Mouse (Mus musculus) embryo, embryonic 11.5 days (tissue): ENCODE measurements around the gene Gm10666.
"Not testable (repeated sequence)": the region's sequence is repeated elsewhere in the genome, so short reads cannot be mapped to it uniquely, and the experiment has no call there.

Experiments
- DNase-seq: peaks from one replicate; pipeline ENCODE4 v3.0.0-alpha.2; 2012; ENCODE audit warnings: low read depth, low spot score

The Gm10666 gene

GRCm38 (mm10) chr7:22134641-22135040, at the start of gene Gm10666:
Gene Gm10666, minus strand, starts transcription at chr7:22134741.
- not testable (repeated sequence) for DNase-seq

- not testable (repeated sequence) for DNase-seq
These were observed 29.4 kb upstream of the Gm10666 start, which contains the start of gene Vmn1r142 for GRCm38 (mm10) chr7:22163935-22164334. Gene Vmn1r142, minus strand, starts transcription at chr7:22164035.

- not testable (repeated sequence) for DNase-seq
These were observed 16.4 kb downstream of the Gm10666 start, which contains the start of gene Gm16451 for GRCm38 (mm10) chr7:22118145-22118544. Gene Gm16451, minus strand, starts transcription at chr7:22118245.
